Mouse (Mus musculus): ENCODE measurements around the gene Esam. TPM values are rescaled to one million over a fixed set of nuclear protein-coding genes. Genes with fewer than 3 reads are reported as not detected.

Gene Esam
- polyA plus RNA-seq (2015; fragmentation: Nextera tagmentation; extraction: Ambion mirVana): 76.9 and 89.3 TPM in 2 replicates

- Histone ChIP-seq H3K27me3 (peaks cover 22% of the 10 kb centered on the region; the same call in 1 of the 2 replicates), H3K27ac (peak within 1 kb of the TSS; percentile 84), H3K9ac (peak within 1 kb of the TSS; percentile 53), H3K36me3 (peaks cover 8% of the 10 kb centered on the region; the same call in 1 of the 2 replicates), H3K9me3 (replicated peaks) (no peaks in the 10 kb centered on the region), H3K4me3 (peak within 1 kb of the TSS; percentile 50), H3K4me2 (peak within 1 kb of the TSS; percentile 85), H3K4me1 (replicated peaks) (peaks cover 34% of the 10 kb centered on the region)
- WGBS: 7% methylated on average over 41 of the region's 41 CpGs
- peak; percentile 64 for ATAC-seq (replicated peaks; ENCODE audit: insufficient number of reproducible peaks, insufficient read depth, low FRiP score, low read depth)
Measured at GRCm38 (mm10) chr9:37527396-37528224, at the start of gene Esam. TSS of gene Esam (plus strand) at chr9:37528078.

GRCm38 (mm10) chr9:37485146-37485545 is 42.7 kb upstream of the Esam start:
- H3K27ac ChIP-seq: no peak overlapping the region
- no peaks in the 10 kb centered on the region for H3K36me3 ChIP-seq

GRCm38 (mm10) chr9:37488041-37488440 is 39.8 kb upstream of the Esam start:
- 39% methylated on average over 4 of the region's 4 CpGs for WGBS
- Histone ChIP-seq H3K4me3 (peak overlapping the region; percentile 99), H3K27me3 (no peaks in the 10 kb centered on the region), H3K9ac (peak overlapping the region; percentile 97), H3K9me3 (replicated peaks) (no peaks in the 10 kb centered on the region), H3K4me1 (replicated peaks) (peaks cover 17% of the 10 kb centered on the region), H3K36me3 (no peaks in the 10 kb centered on the region), H3K27ac (peak overlapping the region; percentile 100), H3K4me2 (peak overlapping the region; percentile 91)
- no peak for ATAC-seq (replicated peaks; ENCODE audit: insufficient number of reproducible peaks, insufficient read depth, low FRiP score, low read depth)

More at GRCm38 (mm10) chr9:37485146-37485545, 42.7 kb upstream of the Esam start:
- H3K9me3 ChIP-seq (replicated peaks): no peaks in the 10 kb centered on the region
- no peak for ATAC-seq (replicated peaks; ENCODE audit: insufficient number of reproducible peaks, insufficient read depth, low FRiP score, low read depth)
- H3K4me3 ChIP-seq: no peak overlapping the region
- WGBS: 62% methylated on average over 5 of the region's 5 CpGs
- H3K27me3 ChIP-seq: no peaks in the 10 kb centered on the region
- peaks cover 10% of the 10 kb centered on the region for H3K4me1 ChIP-seq (replicated peaks)
- no peak overlapping the region for H3K4me2 ChIP-seq
- no peak overlapping the region for H3K9ac ChIP-seq

GRCm38 (mm10) chr9:37488611-37489396 is 39.1 kb upstream of the Esam start, which contains the start of gene Msantd2:
TSS of gene Msantd2 (plus strand) at chr9:37489319.
- peak within 1 kb of the TSS; percentile 91 for H3K4me2 ChIP-seq
- no peaks in the 10 kb centered on the region for H3K9me3 ChIP-seq (replicated peaks)
- H3K27me3 ChIP-seq: no peaks in the 10 kb centered on the region
- H3K4me1 ChIP-seq (replicated peaks): peaks cover 17% of the 10 kb centered on the region
- peak within 1 kb of the TSS; percentile 100 for H3K27ac ChIP-seq
- peak; percentile 94 for ATAC-seq (replicated peaks; ENCODE audit: insufficient number of reproducible peaks, insufficient read depth, low FRiP score, low read depth)
- under 1% methylated on average over 44 of the region's 44 CpGs for WGBS
- H3K4me3 ChIP-seq: peak within 1 kb of the TSS; percentile 99
- H3K9ac ChIP-seq: peak within 1 kb of the TSS; percentile 97
- H3K36me3 ChIP-seq: no peaks in the 10 kb centered on the region; the same call in 1 of the 2 replicates

GRCm38 (mm10) chr9:37489446-37490120 is 38.3 kb upstream of the Esam start:
- ATAC-seq (replicated peaks; ENCODE audit: insufficient number of reproducible peaks, insufficient read depth, low FRiP score, low read depth): peak; percentile 73
- Histone ChIP-seq H3K4me2 (peak overlapping the region; percentile 91), H3K9ac (peak overlapping the region; percentile 97), H3K4me3 (peak overlapping the region; percentile 99), H3K27me3 (no peaks in the 10 kb centered on the region), H3K36me3 (no peaks in the 10 kb centered on the region; the same call in 1 of the 2 replicates), H3K4me1 (replicated peaks) (peaks cover 17% of the 10 kb centered on the region), H3K9me3 (replicated peaks) (no peaks in the 10 kb centered on the region), H3K27ac (peak overlapping the region; percentile 100)
- WGBS: under 1% methylated on average over 74 of the region's 75 CpGs

GRCm38 (mm10) chr9:37495761-37496160 is 32.1 kb upstream of the Esam start:
- 58% methylated on average over 3 of the region's 3 CpGs for WGBS
- Histone ChIP-seq H3K36me3 (no peaks in the 10 kb centered on the region; the same call in 1 of the 2 replicates), H3K9ac (no peak overlapping the region), H3K4me2 (no peak overlapping the region), H3K9me3 (replicated peaks) (no peaks in the 10 kb centered on the region), H3K27me3 (no peaks in the 10 kb centered on the region), H3K4me3 (no peak overlapping the region), H3K27ac (no peak overlapping the region), H3K4me1 (replicated peaks) (peaks cover 1% of the 10 kb centered on the region; the same call in 1 of the 2 replicates)
- ATAC-seq (replicated peaks; ENCODE audit: insufficient number of reproducible peaks, insufficient read depth, low FRiP score, low read depth): no peak

GRCm38 (mm10) chr9:37496325-37496724 is 31.6 kb upstream of the Esam start:
- Histone ChIP-seq H3K27ac (no peak overlapping the region), H3K36me3 (no peaks in the 10 kb centered on the region; the same call in 1 of the 2 replicates), H3K4me2 (no peak overlapping the region), H3K9ac (no peak overlapping the region), H3K4me3 (no peak overlapping the region), H3K9me3 (replicated peaks) (no peaks in the 10 kb centered on the region), H3K27me3 (no peaks in the 10 kb centered on the region), H3K4me1 (replicated peaks) (no peaks in the 10 kb centered on the region)
- ATAC-seq (replicated peaks; ENCODE audit: insufficient number of reproducible peaks, insufficient read depth, low FRiP score, low read depth): no peak

GRCm38 (mm10) chr9:37500201-37500600 is 27.7 kb upstream of the Esam start:
- Histone ChIP-seq H3K4me3 (no peak overlapping the region), H3K4me1 (replicated peaks) (no peaks in the 10 kb centered on the region), H3K36me3 (no peaks in the 10 kb centered on the region), H3K27me3 (no peaks in the 10 kb centered on the region), H3K27ac (no peak overlapping the region), H3K4me2 (no peak overlapping the region), H3K9ac (no peak overlapping the region), H3K9me3 (replicated peaks) (no peaks in the 10 kb centered on the region)
- no peak for ATAC-seq (replicated peaks; ENCODE audit: insufficient number of reproducible peaks, insufficient read depth, low FRiP score, low read depth)
- 83% methylated on average over 3 of the region's 3 CpGs for WGBS

GRCm38 (mm10) chr9:37501170-37501569 is 26.7 kb upstream of the Esam start:
- 90% methylated on average over 1 of the region's 1 CpGs for WGBS
- no peaks in the 10 kb centered on the region for H3K4me1 ChIP-seq (replicated peaks)
- no peaks in the 10 kb centered on the region for H3K36me3 ChIP-seq
- no peaks in the 10 kb centered on the region for H3K9me3 ChIP-seq (replicated peaks)
- H3K4me3 ChIP-seq: no peak overlapping the region
- no peak overlapping the region for H3K9ac ChIP-seq
- no peaks in the 10 kb centered on the region for H3K27me3 ChIP-seq
- H3K4me2 ChIP-seq: no peak overlapping the region
- H3K27ac ChIP-seq: no peak overlapping the region
- ATAC-seq (replicated peaks; ENCODE audit: insufficient number of reproducible peaks, insufficient read depth, low FRiP score, low read depth): no peak

- no peaks in the 10 kb centered on the region for H3K36me3 ChIP-seq
Measured at GRCm38 (mm10) chr9:37504348-37504747, 23.5 kb upstream of the Esam start.

GRCm38 (mm10) chr9:37506023-37506422 is 21.9 kb upstream of the Esam start:
- H3K27me3 ChIP-seq: no peaks in the 10 kb centered on the region
- H3K36me3 ChIP-seq: no peaks in the 10 kb centered on the region
- H3K4me1 ChIP-seq (replicated peaks): no peaks in the 10 kb centered on the region
- H3K4me2 ChIP-seq: no peak overlapping the region
- ATAC-seq (replicated peaks; ENCODE audit: insufficient number of reproducible peaks, insufficient read depth, low FRiP score, low read depth): no peak
- no peak overlapping the region for H3K4me3 ChIP-seq
- H3K9me3 ChIP-seq (replicated peaks): no peaks in the 10 kb centered on the region
- H3K27ac ChIP-seq: no peak overlapping the region
- no peak overlapping the region for H3K9ac ChIP-seq
- 91% methylated on average over 1 of the region's 1 CpGs for WGBS

More at GRCm38 (mm10) chr9:37504348-37504747, 23.5 kb upstream of the Esam start:
- no peak for ATAC-seq (replicated peaks; ENCODE audit: insufficient number of reproducible peaks, insufficient read depth, low FRiP score, low read depth)
- H3K9me3 ChIP-seq (replicated peaks): no peaks in the 10 kb centered on the region
- no peaks in the 10 kb centered on the region for H3K27me3 ChIP-seq
- H3K4me1 ChIP-seq (replicated peaks): no peaks in the 10 kb centered on the region
- no peak overlapping the region for H3K27ac ChIP-seq
- H3K4me3 ChIP-seq: no peak overlapping the region
- no peak overlapping the region for H3K4me2 ChIP-seq
- H3K9ac ChIP-seq: no peak overlapping the region
